Mouse (Mus musculus) right cerebral cortex, postnatal 36 days (tissue): ENCODE results near the gene Gm44965.
A peak's percentile ranks its signal among the peaks of the same experiment; 100 is the strongest.
"Not testable (repeated sequence)": the region's sequence is repeated elsewhere in the genome, so short reads cannot be mapped to it uniquely, and the experiment has no call there.

Source experiments
- DNase-seq, 2 experiments: peaks; one replicate each; pipeline ENCODE4 v3.0.0; 2022; ENCODE audit warnings: low spot score in 2 of 2, mixed read lengths in 1 of 2

The Gm44965 gene

GRCm38 (mm10) chr6:48579215-48579648 lies 14.5 kb upstream of the Gm44965 start:
- DNase-seq, result no peak

GRCm38 (mm10) chr6:48581257-48581656 lies 12.5 kb upstream of the Gm44965 start:
- DNase-seq, result no peak

- DNase-seq, result no peak
Observed at GRCm38 (mm10) chr6:48582037-48582436, 11.7 kb upstream of the Gm44965 start.

- no peak for DNase-seq
Observed at GRCm38 (mm10) chr6:48589194-48589750, 4.5 kb upstream of the Gm44965 start, which contains the start of gene Gm45021. Gene Gm45021 (plus strand): TSS chr6:48589610.

GRCm38 (mm10) chr6:48591221-48591845 lies 2.4 kb upstream of the Gm44965 start:
- DNase-seq, result no peak

- DNase-seq, result no peak
Observed at GRCm38 (mm10) chr6:48591871-48592270, 1.9 kb upstream of the Gm44965 start.

GRCm38 (mm10) chr6:48594043-48594738 lies 450 bp downstream of the Gm44965 start:
- DNase-seq, result no peak

- DNase-seq, result peak in 1 of 2 experiments; percentile 38
Observed at GRCm38 (mm10) chr6:48595278-48595677, 1.5 kb downstream of the Gm44965 start.

- DNase-seq, result no peak
Observed at GRCm38 (mm10) chr6:48596545-48597232, 2.9 kb downstream of the Gm44965 start.

- DNase-seq, result no peak
Observed at GRCm38 (mm10) chr6:48597233-48597625, 3.5 kb downstream of the Gm44965 start.

GRCm38 (mm10) chr6:48600594-48600993 lies 6.9 kb downstream of the Gm44965 start:
- no peak for DNase-seq

- DNase-seq, result peak; percentile 95
Observed at GRCm38 (mm10) chr6:48601271-48602079, 7.7 kb downstream of the Gm44965 start, which contains the start of gene Zfp775. Gene Zfp775 (plus strand): TSS chr6:48602063.

- DNase-seq, result peak; percentile 25 to 55
Observed at GRCm38 (mm10) chr6:48602080-48602741, 8.5 kb downstream of the Gm44965 start.

GRCm38 (mm10) chr6:48608124-48608523 lies 14.4 kb downstream of the Gm44965 start:
- DNase-seq, result no peak

GRCm38 (mm10) chr6:48609512-48609911 lies 15.8 kb downstream of the Gm44965 start:
- no peak for DNase-seq

- no peak for DNase-seq
Observed at GRCm38 (mm10) chr6:48610657-48611056, 16.9 kb downstream of the Gm44965 start.

- no peak for DNase-seq
Observed at GRCm38 (mm10) chr6:48613464-48613863, 19.7 kb downstream of the Gm44965 start.

- no peak for DNase-seq
Observed at GRCm38 (mm10) chr6:48614756-48615155, 21.0 kb downstream of the Gm44965 start.

- no peak for DNase-seq
Observed at GRCm38 (mm10) chr6:48620031-48620430, 26.3 kb downstream of the Gm44965 start.

GRCm38 (mm10) chr6:48622186-48622843 lies 28.6 kb downstream of the Gm44965 start:
- DNase-seq, result not testable (repeated sequence)
